Mouse (Mus musculus) testis, adult 2 months (tissue): ENCODE results near the gene Renbp. TPM values are rescaled to one million over a fixed set of nuclear protein-coding genes. Genes with fewer than 3 reads are reported as not detected.

ENCODE experiments used
- H3K27ac ChIP-seq: fragments of 200-500 bp; 2 replicates; pipeline ENCODE4 v1.5.1; 2012; ENCODE audit warnings: low read depth, low read length; ENCODE audit not compliant: control insufficient read depth, insufficient read depth
- H3K27me3 ChIP-seq: fragments of 200-500 bp; 2 replicates; pipeline ENCODE4 v1.6.1; 2012; ENCODE audit warnings: mild to moderate bottlenecking, low read length, moderate library complexity; ENCODE audit not compliant: control insufficient read depth, insufficient read depth
- H3K36me3 ChIP-seq: fragments of 200-500 bp; 2 replicates; pipeline ENCODE4 v1.6.1; 2012; ENCODE audit warnings: mild to moderate bottlenecking, low read length; ENCODE audit not compliant: control insufficient read depth, insufficient read depth
- H3K4me1 ChIP-seq: fragments of 200-500 bp; 2 replicates; pipeline ENCODE4 v1.6.1; 2012; ENCODE audit warnings: low read length; ENCODE audit not compliant: control insufficient read depth, insufficient read depth
- H3K4me3 ChIP-seq: fragments of 200-500 bp; 2 replicates; pipeline ENCODE4 v1.5.1; 2012; ENCODE audit warnings: low read depth, mild to moderate bottlenecking, low read length, moderate library complexity, mixed read lengths; ENCODE audit not compliant: control insufficient read depth
- CTCF ChIP-seq: fragments of 200-500 bp; IDR thresholded peaks from 2 replicates; pipeline ENCODE4 v1.5.1; 2012; ENCODE audit warnings: low read depth, mild to moderate bottlenecking, inconsistent platforms, low read length, moderate library complexity; ENCODE audit not compliant: control insufficient read depth, insufficient read depth, insufficient replicate concordance
- POLR2A ChIP-seq: fragments of 200-500 bp; IDR thresholded peaks from 2 replicates; pipeline ENCODE4 v1.6.1; 2012; ENCODE audit warnings: low read depth, mild to moderate bottlenecking, inconsistent platforms, low read length, moderate library complexity; ENCODE audit not compliant: control insufficient read depth
- polyA plus RNA-seq: library from polyadenylated mRNA; depleted of rRNA; stranded (reverse); fragments of >200 nt; gene quantifications from 2 replicates; pipeline ENCODE4 v1.2.3, GENCODE M21; 2012

Gene Renbp
- polyA plus RNA-seq, 1 experiment: 2.1 TPM

DNA sequence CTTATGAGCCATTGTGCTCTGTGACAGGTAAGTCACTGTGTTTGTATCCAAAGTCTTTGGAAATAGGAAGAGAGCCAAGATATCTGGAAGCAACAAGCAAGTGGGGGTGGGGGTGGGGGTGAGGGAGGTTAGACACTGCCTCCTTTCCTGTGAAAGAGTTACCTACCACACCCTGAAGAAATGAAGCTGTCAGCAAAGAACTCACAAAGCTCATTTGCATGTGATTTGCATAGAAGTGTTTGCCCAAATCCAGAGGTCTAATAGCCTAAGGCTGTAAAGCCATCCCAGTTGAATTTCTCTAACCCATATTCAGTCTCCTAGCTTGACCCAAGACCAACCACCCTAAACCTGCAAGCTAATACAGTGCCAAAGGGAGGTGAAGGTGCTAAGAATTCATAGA lies 20.2 kb downstream of the Renbp start:
- Histone ChIP-seq H3K27me3 (no peaks in the 10 kb centered on the region), H3K4me3 (no peak overlapping the region), H3K36me3 (no peaks in the 10 kb centered on the region), H3K4me1 (peaks cover 6% of the 10 kb centered on the region; the same call in 1 of the 2 replicates), H3K27ac (no peak overlapping the region)
- TF ChIP-seq CTCF: no peak
- no peak for TF ChIP-seq POLR2A

DNA sequence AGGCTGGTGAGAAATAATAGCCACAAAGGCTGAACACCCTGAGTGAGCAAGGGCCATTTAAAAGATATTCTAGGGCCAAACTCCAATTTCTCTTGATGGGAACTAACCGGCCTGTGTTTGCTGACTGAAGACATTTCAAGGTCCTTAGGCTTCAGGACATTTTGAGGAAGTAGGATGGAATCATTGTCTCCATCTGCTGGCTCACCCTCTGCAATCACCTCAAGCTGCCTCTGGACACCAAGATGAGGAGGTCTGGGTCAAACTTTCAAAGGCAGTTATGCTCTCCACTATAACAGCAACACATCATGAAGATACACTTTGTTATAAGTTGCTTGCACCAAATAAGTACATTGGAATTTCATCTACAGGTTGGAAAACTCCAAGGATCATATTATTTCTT lies 20.6 kb downstream of the Renbp start:
- H3K36me3 ChIP-seq: no peaks in the 10 kb centered on the region
- H3K4me1 ChIP-seq: peaks cover 6% of the 10 kb centered on the region; the same call in 1 of the 2 replicates
- no peaks in the 10 kb centered on the region for H3K27me3 ChIP-seq
- no peak overlapping the region for H3K27ac ChIP-seq
- TF ChIP-seq POLR2A (no peak), CTCF (no peak)
- no peak overlapping the region for H3K4me3 ChIP-seq

DNA sequence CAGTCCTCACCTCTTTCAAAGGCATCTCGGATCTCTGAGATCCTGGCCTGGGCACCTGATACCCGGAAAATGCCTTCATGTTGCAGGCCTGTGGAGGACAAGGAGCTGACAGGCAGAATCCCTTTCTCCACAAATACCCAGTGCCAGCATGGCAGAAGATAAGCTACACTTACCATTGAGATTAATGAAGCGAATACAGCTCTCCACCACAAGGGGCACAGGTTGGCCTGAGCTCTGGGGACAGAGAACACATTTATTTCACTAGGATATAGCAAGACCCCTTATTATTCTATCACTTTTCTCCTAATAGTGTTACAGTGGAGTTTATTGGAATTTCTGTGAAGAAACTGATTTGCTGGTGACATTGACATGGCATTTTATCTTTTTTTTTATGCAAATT lies 32.7 kb downstream of the Renbp start:
- H3K4me1 ChIP-seq: no peaks in the 10 kb centered on the region
- no peak overlapping the region for H3K4me3 ChIP-seq
- H3K27ac ChIP-seq: no peak overlapping the region
- H3K36me3 ChIP-seq: no peaks in the 10 kb centered on the region
- TF ChIP-seq CTCF: no peak
- TF ChIP-seq POLR2A: no peak
- H3K27me3 ChIP-seq: no peaks in the 10 kb centered on the region

DNA sequence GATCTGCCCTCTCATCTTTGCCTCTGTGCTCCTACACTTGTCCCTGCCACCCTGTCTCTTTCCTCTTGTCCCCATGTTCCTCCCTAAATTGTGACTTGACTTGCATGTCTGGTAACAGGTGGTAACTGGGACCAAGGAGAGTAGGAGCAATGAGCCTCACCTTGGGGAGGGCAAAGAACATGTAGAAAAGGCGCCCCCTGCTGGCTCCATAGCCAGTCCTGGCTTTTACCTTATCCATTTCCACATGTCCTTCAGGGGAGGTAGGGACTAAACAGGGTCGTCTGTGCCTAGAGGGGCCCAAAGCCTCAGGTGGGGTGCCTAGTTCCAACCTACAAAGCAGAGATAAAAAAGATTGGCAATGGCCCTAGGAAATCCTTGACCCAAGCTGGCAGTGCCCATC lies 34.9 kb downstream of the Renbp start, which contains the start of gene L1cam:
Gene L1cam (minus strand): TSS at position 387 of the 400 bp plus-strand sequence.
- no peaks in the 10 kb centered on the region for H3K36me3 ChIP-seq
- H3K4me1 ChIP-seq: no peaks in the 10 kb centered on the region
- H3K4me3 ChIP-seq: no peak within 1 kb of the TSS; the same call in 1 of the 2 replicates
- H3K27me3 ChIP-seq: no peaks in the 10 kb centered on the region
- TF ChIP-seq POLR2A: no peak
- no peak for TF ChIP-seq CTCF
- no peak within 1 kb of the TSS for H3K27ac ChIP-seq

DNA sequence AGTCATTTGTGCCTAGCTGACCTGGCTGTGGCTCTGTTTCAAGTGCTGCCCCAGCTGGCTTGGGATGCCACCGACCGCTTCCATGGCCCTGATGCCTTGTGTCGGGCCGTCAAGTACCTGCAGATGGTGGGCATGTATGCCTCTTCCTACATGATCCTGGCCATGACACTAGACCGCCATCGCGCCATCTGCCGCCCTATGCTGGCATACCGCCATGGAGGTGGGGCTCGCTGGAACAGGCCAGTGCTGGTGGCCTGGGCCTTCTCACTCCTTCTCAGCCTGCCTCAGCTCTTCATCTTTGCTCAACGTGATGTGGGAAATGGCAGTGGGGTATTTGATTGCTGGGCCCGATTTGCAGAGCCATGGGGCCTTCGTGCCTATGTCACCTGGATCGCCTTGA lies 37.8 kb downstream of the Renbp start:
- H3K4me3 ChIP-seq: no peak overlapping the region
- H3K27ac ChIP-seq: no peak overlapping the region
- H3K27me3 ChIP-seq: no peaks in the 10 kb centered on the region
- TF ChIP-seq POLR2A: no peak
- no peak for TF ChIP-seq CTCF
- no peaks in the 10 kb centered on the region for H3K36me3 ChIP-seq
- no peaks in the 10 kb centered on the region for H3K4me1 ChIP-seq

DNA sequence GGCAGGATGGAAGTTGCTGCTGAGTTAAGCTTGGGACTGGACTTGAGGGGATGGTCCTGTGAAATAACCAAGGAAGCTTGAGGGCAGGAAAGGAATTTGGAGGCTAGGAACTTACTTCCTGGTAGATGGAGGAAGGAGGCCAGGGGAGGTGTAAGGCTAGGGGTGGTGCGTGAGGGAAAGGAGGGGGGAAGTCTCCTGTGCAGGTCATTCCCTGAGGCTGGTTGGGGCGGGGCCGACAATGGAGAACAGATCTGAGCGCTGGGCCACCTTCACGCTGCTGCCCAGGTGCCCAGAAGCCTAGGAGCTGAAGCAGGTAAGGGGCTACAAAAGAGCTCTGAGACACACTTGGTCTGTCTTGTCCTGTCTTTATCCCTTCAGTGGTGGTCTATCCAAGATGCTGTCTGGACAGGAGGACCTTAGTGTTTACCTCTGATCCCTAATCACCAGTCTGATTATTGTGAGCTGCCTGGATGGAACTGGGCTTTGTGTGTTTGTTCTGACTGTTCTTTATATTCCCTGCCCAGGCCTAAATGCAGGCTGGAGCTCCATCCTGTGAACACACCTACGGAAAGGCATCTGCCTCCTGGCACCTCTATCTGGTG lies 39.0 kb downstream of the Renbp start, which contains the start of gene Avpr2:
Gene Avpr2 (plus strand): TSS at position 552 of the 602 bp plus-strand sequence.
- no peak within 1 kb of the TSS for H3K4me3 ChIP-seq
- no peak for TF ChIP-seq POLR2A
- no peak for TF ChIP-seq CTCF
- H3K4me1 ChIP-seq: no peaks in the 10 kb centered on the region
- no peak within 1 kb of the TSS for H3K27ac ChIP-seq
- no peaks in the 10 kb centered on the region for H3K36me3 ChIP-seq
- H3K27me3 ChIP-seq: no peaks in the 10 kb centered on the region

DNA sequence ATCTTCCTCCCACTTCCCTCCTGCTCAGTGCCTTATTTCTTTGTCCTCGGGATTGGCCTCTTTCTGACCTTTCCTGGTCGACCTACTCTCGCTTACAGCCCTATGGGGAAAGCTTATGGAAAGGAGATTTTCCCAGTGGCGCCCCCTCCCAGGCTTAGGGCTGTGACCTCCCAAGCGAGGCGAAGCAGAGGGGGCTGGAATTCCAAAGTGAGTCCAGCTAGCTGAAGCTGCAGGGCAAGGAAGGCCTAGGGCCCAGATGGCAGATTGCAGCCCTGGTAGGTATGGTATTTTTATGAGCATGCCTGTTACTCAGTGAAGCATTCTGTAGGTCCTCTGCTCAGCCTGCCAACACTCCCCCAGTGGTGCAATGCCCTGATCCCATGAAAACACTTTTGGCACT lies 49.2 kb downstream of the Renbp start:
- no peaks in the 10 kb centered on the region for H3K36me3 ChIP-seq
- H3K4me3 ChIP-seq: no peak overlapping the region
- H3K27me3 ChIP-seq: no peaks in the 10 kb centered on the region
- H3K27ac ChIP-seq: no peak overlapping the region
- no peak for TF ChIP-seq CTCF
- TF ChIP-seq POLR2A: no peak
- H3K4me1 ChIP-seq: peaks cover 8% of the 10 kb centered on the region

DNA sequence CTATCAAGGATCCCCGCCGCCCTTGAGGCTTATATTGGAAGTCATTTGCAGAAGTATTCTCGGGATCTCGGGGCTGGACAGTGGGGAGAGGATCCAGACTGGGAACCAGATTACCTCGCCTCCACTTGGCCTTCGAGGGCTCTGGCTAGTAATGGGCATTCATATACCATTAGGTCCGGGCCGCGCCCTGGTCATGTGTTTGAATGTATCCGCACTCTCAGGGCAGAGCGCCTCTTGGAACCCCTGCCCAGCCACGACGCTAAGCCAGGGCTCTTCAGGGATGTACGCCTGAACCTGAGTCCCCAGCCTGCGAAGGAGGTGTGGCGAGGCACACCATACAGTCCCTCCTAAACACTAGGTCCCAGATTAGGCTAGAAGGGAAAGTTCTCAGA lies 49.6 kb downstream of the Renbp start:
- H3K27ac ChIP-seq: no peak overlapping the region
- no peaks in the 10 kb centered on the region for H3K36me3 ChIP-seq
- H3K4me3 ChIP-seq: no peak overlapping the region
- H3K27me3 ChIP-seq: no peaks in the 10 kb centered on the region
- peaks cover 8% of the 10 kb centered on the region for H3K4me1 ChIP-seq
- TF ChIP-seq POLR2A (no peak), CTCF (no peak)
